Mouse (Mus musculus) spleen, postnatal 4 days (tissue): ENCODE measurements around the gene Adam19.
"Not testable (repeated sequence)": the region's sequence is repeated elsewhere in the genome, so short reads cannot be mapped to it uniquely, and the experiment has no call there.

Experiments
- DNase-seq, 2 experiments: peaks; one replicate each; pipeline ENCODE4 v3.0.0; 2022; ENCODE audit warnings: low spot score in 2 of 2

The Adam19 gene

DNA sequence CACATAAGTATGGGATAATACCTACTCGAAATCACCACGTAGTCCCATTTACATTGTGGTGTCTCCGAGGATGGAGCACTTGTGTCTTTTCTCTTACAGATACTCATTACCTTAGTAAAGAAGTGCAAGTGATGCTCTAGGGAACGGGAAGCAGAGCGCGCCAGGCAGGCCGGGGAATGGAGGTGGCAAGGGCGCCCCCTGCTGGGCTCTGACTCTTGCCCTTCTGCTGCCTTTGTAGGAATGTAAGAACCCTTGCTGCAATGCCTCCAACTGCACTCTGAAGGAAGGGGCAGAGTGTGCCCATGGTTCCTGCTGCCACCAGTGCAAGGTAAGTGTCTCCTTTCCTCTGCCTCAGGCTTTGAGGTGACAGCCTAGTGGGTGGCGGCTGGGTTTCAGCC, 72.8 kb downstream of the Adam19 start:
- peak; percentile 83 to 95 for DNase-seq

DNA sequence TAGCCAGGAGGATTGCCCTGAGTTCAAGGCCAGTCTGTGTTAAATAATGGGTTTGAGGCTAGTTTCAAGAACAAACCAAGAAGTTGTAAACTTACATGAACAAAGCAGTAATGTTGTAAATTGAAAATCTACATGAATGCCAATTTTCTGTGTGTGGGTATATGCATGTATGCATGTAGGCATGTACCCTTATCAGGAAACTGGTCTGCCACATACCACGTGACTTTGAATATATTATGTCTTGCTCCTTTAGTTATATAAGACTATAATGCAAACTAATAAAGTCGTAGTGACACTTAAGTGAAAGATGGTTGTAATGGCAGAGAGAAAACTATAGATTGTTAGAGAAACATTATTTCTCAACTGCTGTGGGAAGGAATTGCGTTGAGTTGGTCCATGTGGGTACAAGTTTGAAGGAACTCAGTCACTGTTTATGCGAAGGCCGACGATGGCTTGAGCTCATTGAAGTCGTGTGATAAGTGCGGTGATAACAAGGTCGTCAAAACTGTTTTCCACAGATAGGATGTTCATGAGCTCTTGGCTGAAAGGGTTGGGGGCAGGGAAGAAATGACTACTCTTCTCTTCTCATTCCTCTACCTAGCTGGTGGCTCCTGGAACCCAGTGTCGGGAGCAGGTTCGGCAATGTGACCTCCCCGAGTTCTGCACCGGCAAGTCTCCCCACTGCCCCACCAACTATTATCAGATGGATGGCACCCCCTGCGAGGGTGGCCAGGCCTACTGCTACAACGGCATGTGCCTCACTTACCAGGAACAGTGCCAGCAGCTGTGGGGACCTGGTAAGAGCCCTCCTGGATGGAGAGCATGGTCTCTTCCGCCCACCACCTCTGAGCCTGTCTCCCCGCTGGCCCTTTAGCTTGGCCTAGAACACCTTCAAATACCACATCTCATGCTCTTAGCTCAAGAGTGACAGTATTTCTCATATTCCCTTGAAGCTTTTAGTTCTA, 75.5 kb downstream of the Adam19 start:
- DNase-seq: no peak

DNA sequence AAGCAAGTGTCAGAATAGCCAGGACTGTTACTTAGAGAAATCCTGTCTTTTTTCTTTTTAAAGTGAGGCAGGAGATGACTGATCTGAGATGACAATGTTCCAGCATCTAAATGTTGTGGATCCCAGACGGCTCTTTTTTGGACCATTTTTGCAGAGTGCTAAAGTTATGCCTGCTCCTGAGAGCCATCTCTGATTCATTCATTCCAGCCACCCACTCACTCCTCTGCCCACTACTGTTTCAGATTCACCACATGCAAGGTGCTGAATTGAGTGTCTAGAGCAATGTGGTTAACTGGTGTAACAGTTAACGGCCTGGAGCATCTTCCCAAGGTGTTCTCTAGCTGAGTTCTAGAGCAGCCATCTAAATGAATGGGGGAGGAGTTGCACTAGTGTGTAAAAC, 79.1 kb downstream of the Adam19 start:
- DNase-seq: no peak

DNA sequence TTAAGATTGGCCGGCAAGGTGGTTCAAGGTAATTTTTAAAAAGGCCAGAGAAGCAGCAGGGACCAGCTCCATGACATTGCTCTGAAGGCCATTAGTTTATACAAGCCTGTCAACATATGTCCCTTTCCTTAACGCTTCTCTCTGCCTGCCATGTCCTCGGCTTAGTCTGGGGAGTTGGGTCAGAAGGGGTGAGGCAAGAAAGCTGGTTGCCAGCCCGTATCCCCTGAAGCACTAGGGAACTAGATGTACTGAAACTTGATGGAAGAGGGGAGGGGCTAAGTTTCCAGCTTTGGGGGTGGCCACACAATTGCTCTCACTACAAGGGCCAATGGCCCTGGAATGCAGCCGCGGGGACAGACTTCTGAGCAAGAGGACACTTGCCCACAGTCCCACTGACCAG, 87.5 kb downstream of the Adam19 start:
- no peak for DNase-seq

DNA sequence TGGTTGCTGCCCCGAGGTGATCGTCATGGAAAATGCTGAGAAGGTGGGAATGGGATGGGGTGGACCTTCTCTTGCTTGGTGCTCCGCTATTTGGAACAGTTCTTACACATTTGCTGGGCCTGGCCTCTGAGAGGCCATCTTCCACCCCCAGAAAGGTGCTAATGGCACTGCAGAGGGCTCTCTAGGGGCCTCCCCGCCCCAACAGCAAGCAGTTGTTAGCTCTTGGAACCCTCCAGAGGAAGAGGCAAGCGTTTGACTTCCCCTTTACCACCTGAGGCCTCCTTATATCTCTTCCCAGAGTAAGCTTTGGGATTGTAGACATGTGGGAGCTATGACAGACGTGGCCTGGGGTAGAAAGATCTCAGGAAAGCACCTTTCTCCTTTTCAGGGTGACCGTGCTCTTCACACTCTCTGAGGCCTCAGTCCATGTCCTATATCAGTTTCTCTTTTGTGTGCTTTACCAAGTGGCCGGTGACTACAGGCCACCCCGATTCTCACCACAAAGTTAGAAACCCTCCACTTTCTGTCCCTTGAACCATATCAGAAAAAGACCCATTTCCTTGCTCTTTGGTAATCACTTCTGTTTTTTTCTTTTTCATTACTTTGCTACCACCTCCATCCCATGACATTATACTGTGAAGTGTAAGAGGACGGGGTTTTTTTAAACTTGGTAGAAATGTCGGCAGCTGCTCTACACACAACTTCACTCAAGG, 89.5 kb downstream of the Adam19 start:
- DNase-seq: no peak

GRCm38 (mm10) chr11:46146619-46147018, 90.8 kb downstream of the Adam19 start:
- DNase-seq: no peak

DNA sequence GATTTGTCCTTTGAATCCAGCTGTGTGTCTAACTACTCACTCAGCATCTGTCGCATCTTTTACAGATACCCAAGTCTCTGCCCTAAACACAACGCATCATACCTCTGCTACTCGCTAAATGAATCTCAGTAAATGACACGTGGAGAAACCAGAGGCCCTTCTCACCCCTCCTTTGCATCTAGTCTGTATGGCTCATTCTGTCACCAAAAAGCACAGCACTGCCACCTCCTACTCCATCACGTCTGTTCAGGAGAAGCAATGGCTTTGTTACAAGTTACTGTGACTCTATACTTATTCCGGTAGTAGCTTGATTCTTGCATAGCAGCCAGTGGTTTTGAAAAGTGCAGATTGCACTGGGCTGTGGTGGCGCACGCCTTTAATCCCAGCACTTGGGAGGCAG, 101.2 kb downstream of the Adam19 start:
- no peak for DNase-seq

GRCm38 (mm10) chr11:46157462-46157861, 101.7 kb downstream of the Adam19 start:
- no peak for DNase-seq

GRCm38 (mm10) chr11:46165866-46166585, 110.2 kb downstream of the Adam19 start, which contains the start of gene Nipal4:
TSS of gene Nipal4 (minus strand) at chr11:46166508.
- no peak for DNase-seq

DNA sequence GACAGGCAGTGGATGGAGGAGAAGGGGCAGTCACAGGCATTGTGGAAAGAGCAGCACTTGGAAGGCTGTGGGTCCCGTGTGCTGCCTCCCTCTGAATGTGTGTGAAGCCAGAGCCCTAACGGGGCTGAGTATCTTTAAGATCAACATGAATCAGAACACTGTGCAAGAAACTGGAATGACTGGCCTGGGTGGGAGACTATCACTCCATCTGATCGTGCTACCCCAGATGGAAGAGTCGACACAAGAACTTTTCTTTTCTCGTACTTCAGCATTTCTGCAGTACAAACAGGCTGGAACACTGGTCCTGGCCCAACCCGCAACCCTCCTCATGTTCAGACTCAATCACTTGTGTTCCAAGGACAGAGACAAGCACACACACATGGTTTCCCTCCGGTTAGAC, 112.7 kb downstream of the Adam19 start:
- no peak for DNase-seq

DNA sequence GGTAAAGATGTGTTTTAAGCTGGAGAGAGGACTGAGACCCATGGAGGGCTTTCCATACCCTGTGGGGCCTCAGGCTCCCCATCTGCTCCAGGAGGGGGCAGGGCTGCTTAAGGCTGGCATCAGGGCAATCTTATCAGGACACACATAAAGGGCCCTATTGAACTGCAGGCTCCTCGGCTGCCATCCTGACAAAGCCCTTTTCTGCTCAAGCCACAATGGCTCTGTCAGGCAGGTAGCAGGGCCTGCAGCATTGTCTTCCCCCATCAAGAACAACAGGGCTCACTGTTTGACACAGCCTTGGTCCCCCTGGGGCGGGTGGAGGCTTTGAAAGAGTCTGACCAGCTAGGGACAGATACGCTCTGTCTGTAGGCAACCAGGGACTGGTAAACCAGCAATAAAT, 114.1 kb downstream of the Adam19 start:
- no peak for DNase-seq

DNA sequence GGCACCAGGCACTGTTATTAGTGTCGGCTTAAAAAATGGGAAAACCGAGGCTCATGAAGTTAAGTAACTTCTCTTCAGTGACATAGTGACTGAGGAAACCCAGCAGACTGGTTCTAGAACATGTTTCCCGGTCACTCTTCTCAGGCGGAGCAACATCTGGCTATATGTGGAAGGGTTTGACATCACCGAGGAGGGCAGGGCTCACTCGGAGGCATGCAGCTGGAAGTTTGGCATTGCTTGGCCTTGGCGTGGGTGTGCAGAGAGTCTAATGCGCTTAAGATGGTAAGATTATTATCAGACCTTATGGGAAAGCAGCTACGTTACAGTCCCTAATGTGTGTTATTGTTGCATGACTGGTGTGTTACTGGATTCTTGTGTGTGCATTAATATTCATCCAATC, 116.3 kb downstream of the Adam19 start:
- no peak for DNase-seq

- DNase-seq: no peak
Measured at GRCm38 (mm10) chr11:46176155-46176554, 120.4 kb downstream of the Adam19 start.

- DNase-seq: no peak
Measured at GRCm38 (mm10) chr11:46177246-46178043, 121.7 kb downstream of the Adam19 start.

DNA sequence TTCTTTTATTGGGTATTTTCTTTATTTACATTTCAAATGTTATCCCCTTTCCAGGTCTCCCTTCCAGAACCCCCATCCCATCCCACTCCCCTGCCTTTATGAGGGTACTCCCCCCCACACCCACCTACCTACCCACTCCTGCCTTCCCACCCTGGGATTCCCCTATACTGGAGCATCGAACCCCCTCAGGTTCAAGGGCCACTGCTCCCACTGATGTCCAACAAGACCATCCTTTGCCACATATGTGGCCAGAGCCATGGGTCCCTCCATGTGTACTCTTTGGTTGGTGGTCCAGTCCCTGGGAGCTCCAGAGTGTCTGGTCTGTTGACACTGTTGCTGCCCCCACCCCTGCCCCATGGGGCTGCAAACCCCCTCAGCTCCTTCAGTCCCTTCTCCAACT, 126.2 kb downstream of the Adam19 start:
- not testable (repeated sequence) for DNase-seq

GRCm38 (mm10) chr11:46184946-46185345, 129.2 kb downstream of the Adam19 start:
- DNase-seq: no peak

DNA sequence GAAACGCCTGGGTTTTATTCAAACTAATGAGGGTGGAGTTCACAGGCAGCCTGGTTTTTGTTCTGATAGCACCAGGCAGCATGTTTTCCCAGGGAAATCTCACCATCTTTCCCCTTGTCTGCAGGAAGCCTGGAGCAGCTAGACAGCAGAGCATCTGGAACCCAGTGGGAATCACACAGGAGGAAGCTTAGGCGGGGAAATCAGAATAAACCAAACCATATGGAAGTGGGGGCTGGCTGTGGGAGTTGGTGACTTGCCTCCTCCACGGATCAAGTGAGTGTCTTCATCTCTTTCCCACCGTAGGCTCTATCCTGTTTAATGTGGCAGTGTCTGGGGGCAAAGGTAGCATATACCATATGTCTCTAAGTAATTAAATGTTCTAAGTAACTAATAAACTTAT, 129.7 kb downstream of the Adam19 start:
- DNase-seq: no peak

- no peak for DNase-seq
Measured at GRCm38 (mm10) chr11:46188283-46188682, 132.5 kb downstream of the Adam19 start.

- no peak for DNase-seq
Measured at GRCm38 (mm10) chr11:46194175-46194574, 138.4 kb downstream of the Adam19 start.
